Mouse (Mus musculus) hindbrain, embryonic 15.5 days (tissue): ENCODE measurements around the gene Aanat. TPM values are rescaled to one million over a fixed set of nuclear protein-coding genes. Genes with fewer than 3 reads are reported as not detected.
"Not testable (repeated sequence)": the region's sequence is repeated elsewhere in the genome, so short reads cannot be mapped to it uniquely, and the experiment has no call there.

Source experiments
- ATAC-seq: fragments of 200-750 bp; cut with Nextera tagmentation; 2 replicates; pipeline ENCODE4 v1.8.0; 2017; ENCODE audit warnings: low read depth, moderate number of reproducible peaks, moderate TSS enrichment; ENCODE audit not compliant: low FRiP score
- H3K27ac ChIP-seq: fragments of 300-500 bp; sonication (generic); replicated peaks from 2 replicates; pipeline ENCODE4 v1.5.1; 2015; ENCODE audit warnings: mild to moderate bottlenecking, inconsistent platforms
- H3K27me3 ChIP-seq: fragments of 300-500 bp; sonication (generic); 2 replicates; pipeline ENCODE4 v1.6.1; 2015; ENCODE audit warnings: control low read depth, inconsistent platforms
- H3K36me3 ChIP-seq: fragments of 300-500 bp; sonication (generic); 2 replicates; pipeline ENCODE4 v1.6.1; 2015; ENCODE audit warnings: control low read depth, inconsistent platforms
- H3K4me1 ChIP-seq: fragments of 300-500 bp; sonication (generic); replicated peaks from 2 replicates; pipeline ENCODE4 v1.6.1; 2015; ENCODE audit warnings: control low read depth, inconsistent platforms
- H3K4me2 ChIP-seq: fragments of 300-500 bp; sonication (generic); 2 replicates; pipeline ENCODE4 v1.6.1; 2015; ENCODE audit warnings: moderate library complexity, mild to moderate bottlenecking, inconsistent platforms
- H3K4me3 ChIP-seq: fragments of 300-500 bp; sonication (generic); 2 replicates; pipeline ENCODE4 v1.5.1; 2015; ENCODE audit warnings: mild to moderate bottlenecking, inconsistent platforms
- H3K9ac ChIP-seq: fragments of 300-500 bp; sonication (generic); 2 replicates; pipeline ENCODE4 v1.6.1; 2015; ENCODE audit warnings: inconsistent platforms
- H3K9me3 ChIP-seq: fragments of 300-500 bp; sonication (generic); 2 replicates; pipeline ENCODE4 v1.6.1; 2016; ENCODE audit warnings: control low read depth, inconsistent platforms
- WGBS: fragments of 180-500 bp; shearing (Covaris S2); methylation state at CpG from one replicate; pipeline ENCODE4 v1.1.7; 2015; 5-methylcytosine and 5-hydroxymethylcytosine counted together
- polyA plus RNA-seq: library from polyadenylated mRNA; unstranded; fragments of >200 nt; fragmentation: Nextera tagmentation; extraction: Ambion mirVana; gene quantifications from 2 replicates; pipeline ENCODE4 v1.2.1, GENCODE M21; 2015

The Aanat gene
- polyA plus RNA-seq, 1 experiment from 2014 or later = not detected

DNA sequence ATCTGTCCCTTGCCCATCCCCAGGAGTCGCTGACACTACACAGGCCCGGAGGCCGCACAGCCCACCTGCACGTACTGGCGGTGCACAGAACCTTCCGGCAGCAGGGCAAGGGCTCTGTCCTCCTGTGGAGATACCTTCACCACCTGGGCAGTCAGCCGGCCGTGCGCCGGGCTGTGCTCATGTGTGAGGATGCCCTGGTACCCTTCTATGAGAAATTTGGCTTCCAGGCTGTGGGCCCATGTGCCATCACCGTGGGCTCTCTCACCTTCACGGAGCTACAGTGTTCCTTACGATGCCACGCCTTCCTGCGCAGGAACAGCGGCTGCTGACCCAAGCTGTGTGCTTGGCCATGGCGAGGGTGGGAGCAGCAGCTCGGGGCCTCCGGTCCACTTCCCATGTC lies 10.5 kb downstream of the Aanat start:
- peaks cover 12% of the 10 kb centered on the region for H3K4me1 ChIP-seq
- H3K4me2 ChIP-seq = no peak overlapping the region
- no peak overlapping the region for H3K27ac ChIP-seq
- 89% methylated on average over 19 of the region's 19 CpGs for WGBS
- H3K9me3 ChIP-seq = no peaks in the 10 kb centered on the region
- H3K27me3 ChIP-seq = no peaks in the 10 kb centered on the region
- ATAC-seq = no peak
- no peak overlapping the region for H3K9ac ChIP-seq
- no peak overlapping the region for H3K4me3 ChIP-seq
- H3K36me3 ChIP-seq = no peaks in the 10 kb centered on the region

DNA sequence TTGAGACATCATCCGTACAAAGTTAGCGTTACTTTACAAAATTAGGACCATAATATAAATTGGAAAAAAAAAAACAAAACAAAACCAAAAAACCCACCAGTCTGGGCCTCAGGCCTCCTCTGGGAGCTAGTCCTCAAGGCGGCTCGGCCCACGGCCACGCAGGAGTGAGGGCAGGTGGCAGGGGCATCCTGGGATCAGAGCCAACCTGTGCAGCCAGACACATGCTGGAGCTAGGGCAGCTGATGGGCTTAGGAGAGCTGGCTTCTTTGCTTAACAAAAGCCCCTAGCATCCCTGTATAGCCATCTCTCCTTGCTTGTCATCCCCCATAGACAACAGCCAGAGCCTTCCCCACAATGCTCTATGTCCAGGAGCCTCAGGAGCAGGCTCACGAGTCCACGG lies 12.0 kb downstream of the Aanat start:
- WGBS = 77% methylated on average over 8 of the region's 8 CpGs
- H3K27ac ChIP-seq = no peak overlapping the region

GRCm38 (mm10) chr11:116599230-116599629 lies 13.0 kb downstream of the Aanat start:
- no peaks in the 10 kb centered on the region for H3K4me1 ChIP-seq
- WGBS = 89% methylated on average over 15 of the region's 15 CpGs
- no peak for ATAC-seq

More for the DNA sequence above, 12.0 kb downstream of the Aanat start:
- H3K4me1 ChIP-seq = peaks cover 4% of the 10 kb centered on the region; the same call in 1 of the 2 replicates
- ATAC-seq = no peak
- H3K9ac ChIP-seq = no peak overlapping the region
- no peaks in the 10 kb centered on the region for H3K36me3 ChIP-seq
- no peaks in the 10 kb centered on the region for H3K27me3 ChIP-seq
- no peaks in the 10 kb centered on the region for H3K9me3 ChIP-seq
- no peak overlapping the region for H3K4me3 ChIP-seq
- H3K4me2 ChIP-seq = no peak overlapping the region

DNA sequence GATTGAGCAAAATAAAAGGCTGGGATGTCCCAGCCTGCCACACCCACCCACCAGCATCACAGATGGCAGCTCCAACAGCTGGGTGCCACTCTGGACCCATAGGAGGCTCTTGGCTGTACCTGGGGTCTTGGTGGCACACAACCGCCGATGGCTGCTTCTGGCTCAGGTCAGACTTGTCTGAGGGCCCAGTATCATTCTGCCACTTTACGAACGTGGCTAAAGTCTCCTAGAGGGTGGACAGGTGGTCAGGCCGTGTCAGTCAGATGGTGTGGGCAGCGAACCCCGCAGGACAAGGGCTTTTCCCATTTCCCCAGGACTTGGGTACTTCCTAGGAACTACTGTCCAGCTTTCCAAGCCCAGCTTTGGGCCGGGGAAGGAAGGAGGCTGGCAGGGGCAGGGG lies 14.9 kb downstream of the Aanat start:
- Histone ChIP-seq H3K27ac (no peak overlapping the region), H3K36me3 (no peaks in the 10 kb centered on the region), H3K4me1 (no peaks in the 10 kb centered on the region), H3K27me3 (no peaks in the 10 kb centered on the region), H3K4me2 (no peak overlapping the region), H3K9me3 (no peaks in the 10 kb centered on the region), H3K9ac (no peak overlapping the region), H3K4me3 (no peak overlapping the region)
- WGBS = 90% methylated on average over 8 of the region's 8 CpGs
- ATAC-seq = no peak

More at GRCm38 (mm10) chr11:116599230-116599629, 13.0 kb downstream of the Aanat start:
- no peak overlapping the region for H3K4me2 ChIP-seq
- H3K9me3 ChIP-seq = no peaks in the 10 kb centered on the region
- no peaks in the 10 kb centered on the region for H3K27me3 ChIP-seq
- no peak overlapping the region for H3K4me3 ChIP-seq
- no peak overlapping the region for H3K9ac ChIP-seq
- no peak overlapping the region for H3K27ac ChIP-seq
- H3K36me3 ChIP-seq = no peaks in the 10 kb centered on the region

DNA sequence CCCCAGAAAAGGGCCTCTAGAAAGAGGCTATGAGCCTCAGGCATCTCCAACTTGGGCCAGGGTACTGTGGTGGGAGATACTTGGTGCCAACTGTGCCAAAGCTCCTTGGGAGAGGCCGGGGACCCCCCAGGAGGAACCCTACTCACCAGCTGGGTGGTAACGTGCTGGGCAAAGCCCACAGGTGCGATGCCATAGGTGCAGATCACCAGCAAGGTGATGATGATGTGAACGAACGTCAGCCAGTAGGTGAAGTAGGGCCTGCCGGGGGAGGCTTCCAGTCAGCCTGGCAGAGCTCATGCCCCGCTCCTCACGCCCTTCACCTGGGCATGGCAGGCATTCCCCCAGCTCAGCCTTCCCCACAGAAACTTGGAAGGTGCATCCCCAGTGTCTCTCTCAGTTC lies 15.8 kb downstream of the Aanat start:
- Histone ChIP-seq H3K9ac (no peak overlapping the region), H3K4me2 (no peak overlapping the region), H3K27me3 (no peaks in the 10 kb centered on the region), H3K9me3 (no peaks in the 10 kb centered on the region), H3K4me1 (no peaks in the 10 kb centered on the region), H3K36me3 (no peaks in the 10 kb centered on the region), H3K27ac (no peak overlapping the region), H3K4me3 (no peak overlapping the region)
- ATAC-seq = no peak
- 91% methylated on average over 8 of the region's 8 CpGs for WGBS

DNA sequence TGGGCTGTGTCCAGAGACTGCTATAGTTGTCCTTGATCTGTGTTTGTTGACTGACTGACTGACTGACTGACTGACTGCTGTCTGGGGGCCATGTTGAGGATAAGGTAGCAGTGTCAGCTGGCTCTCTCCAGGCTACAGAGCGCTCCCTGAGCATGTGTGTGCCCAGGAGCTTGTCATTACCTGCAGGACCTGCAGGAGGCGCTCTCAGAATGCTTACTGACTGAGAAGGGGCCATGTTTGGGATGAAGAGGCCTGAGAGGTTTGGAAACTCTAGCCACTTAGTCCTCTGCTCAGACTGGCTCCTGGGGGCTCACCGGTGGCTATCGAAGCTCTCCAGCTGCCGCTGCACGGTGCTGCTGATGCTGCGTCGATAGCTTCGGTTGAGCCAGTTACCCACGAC lies 17.1 kb downstream of the Aanat start:
- H3K27me3 ChIP-seq = no peaks in the 10 kb centered on the region
- ATAC-seq = no peak
- H3K27ac ChIP-seq = no peak overlapping the region
- no peak overlapping the region for H3K9ac ChIP-seq
- no peaks in the 10 kb centered on the region for H3K9me3 ChIP-seq
- H3K4me3 ChIP-seq = no peak overlapping the region
- no peaks in the 10 kb centered on the region for H3K36me3 ChIP-seq
- 88% methylated on average over 10 of the region's 10 CpGs for WGBS
- H3K4me1 ChIP-seq = no peaks in the 10 kb centered on the region
- H3K4me2 ChIP-seq = no peak overlapping the region

DNA sequence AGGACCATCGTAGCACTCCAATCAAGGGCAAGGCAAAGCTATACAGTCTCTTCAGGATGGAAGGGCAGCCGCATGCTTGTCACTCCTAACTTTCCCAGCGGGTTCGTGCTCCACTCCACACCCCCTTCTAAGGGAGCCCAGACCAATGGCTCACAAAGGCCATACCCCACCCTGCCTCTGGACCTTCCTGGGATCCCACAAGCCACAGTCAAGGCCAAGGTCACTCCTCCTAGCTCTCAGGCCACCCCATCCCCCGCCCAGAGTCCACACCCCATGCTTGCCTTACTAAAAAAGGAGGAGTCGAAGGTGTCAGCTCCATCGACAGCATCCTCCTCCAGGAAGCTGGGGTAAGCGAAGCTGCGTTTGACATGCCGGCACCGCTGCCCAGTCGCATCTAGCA lies 17.9 kb downstream of the Aanat start:
- 96% methylated on average over 12 of the region's 12 CpGs for WGBS
- no peak overlapping the region for H3K4me3 ChIP-seq
- H3K27me3 ChIP-seq = no peaks in the 10 kb centered on the region
- no peak overlapping the region for H3K4me2 ChIP-seq
- ATAC-seq = no peak
- H3K27ac ChIP-seq = no peak overlapping the region
- H3K4me1 ChIP-seq = no peaks in the 10 kb centered on the region
- H3K36me3 ChIP-seq = no peaks in the 10 kb centered on the region
- no peaks in the 10 kb centered on the region for H3K9me3 ChIP-seq
- no peak overlapping the region for H3K9ac ChIP-seq

DNA sequence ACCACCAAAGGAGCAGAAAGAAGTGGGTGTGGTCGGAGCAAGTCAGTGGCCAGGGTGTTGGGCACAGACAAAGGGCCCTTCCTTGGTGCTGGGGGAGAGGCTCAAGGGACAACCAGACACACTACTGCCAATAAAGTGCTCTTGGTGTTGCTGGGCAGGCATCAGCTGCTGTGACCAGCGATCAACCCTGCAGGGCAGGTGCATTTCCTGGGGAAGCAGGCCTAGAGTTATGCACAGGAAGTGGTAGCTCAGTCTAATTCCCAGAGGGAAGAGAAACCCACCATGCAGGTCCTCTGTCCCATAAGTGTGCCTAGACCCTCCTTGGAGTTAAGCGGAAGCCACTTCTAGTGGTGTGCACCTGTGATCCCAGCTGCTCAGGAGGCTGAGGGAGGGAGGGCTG lies 21.5 kb downstream of the Aanat start:
- Histone ChIP-seq H3K4me2 (no peak overlapping the region), H3K4me3 (no peak overlapping the region), H3K4me1 (no peaks in the 10 kb centered on the region), H3K36me3 (no peaks in the 10 kb centered on the region), H3K9ac (no peak overlapping the region), H3K9me3 (no peaks in the 10 kb centered on the region), H3K27me3 (no peaks in the 10 kb centered on the region), H3K27ac (no peak overlapping the region)
- WGBS = 94% methylated on average over 3 of the region's 3 CpGs
- ATAC-seq = no peak

DNA sequence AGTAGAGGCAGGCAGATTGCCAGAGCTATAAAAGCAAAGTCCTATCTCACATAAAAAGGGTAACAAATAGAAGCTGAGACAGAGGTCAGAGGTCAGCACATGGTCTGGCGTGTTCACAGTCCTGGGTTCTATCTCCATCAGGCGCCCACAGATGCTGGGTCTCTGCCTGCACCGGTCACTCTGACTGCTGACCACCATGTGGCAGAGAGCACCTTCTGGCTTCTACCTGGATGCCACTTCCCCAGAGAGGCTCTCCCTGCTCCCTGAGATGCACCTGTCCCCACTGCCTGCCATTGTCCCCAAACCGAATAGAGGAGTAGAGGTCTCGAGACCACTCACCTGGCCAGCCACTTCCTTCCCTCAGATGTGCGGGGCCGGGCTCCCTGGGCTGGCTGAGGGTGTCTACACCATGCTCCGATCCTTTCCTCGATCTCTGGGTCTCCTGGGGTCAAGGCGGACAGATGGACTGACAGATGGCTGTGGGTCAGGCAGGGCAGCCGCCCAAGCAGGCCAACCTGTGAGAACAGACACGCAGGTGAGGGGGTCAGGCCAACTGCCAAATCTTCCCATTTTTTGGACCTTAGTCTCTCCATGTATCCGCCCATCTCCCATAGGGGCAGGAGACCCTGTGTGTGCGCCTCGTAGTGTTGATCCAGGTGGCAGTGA lies 23.9 kb downstream of the Aanat start:
- H3K4me2 ChIP-seq = no peak overlapping the region
- WGBS = 83% methylated on average over 15 of the region's 15 CpGs

GRCm38 (mm10) chr11:116611168-116611567 lies 24.9 kb downstream of the Aanat start:
- not testable (repeated sequence) for H3K4me1 ChIP-seq, H3K36me3 ChIP-seq, H3K4me3 ChIP-seq, H3K9me3 ChIP-seq, H3K4me2 ChIP-seq, H3K27me3 ChIP-seq, ATAC-seq, H3K9ac ChIP-seq, H3K27ac ChIP-seq
- 84% methylated on average over 9 of the region's 9 CpGs for WGBS

More for the DNA sequence above, 23.9 kb downstream of the Aanat start:
- H3K9ac ChIP-seq = no peak overlapping the region
- no peak overlapping the region for H3K27ac ChIP-seq
- no peaks in the 10 kb centered on the region for H3K36me3 ChIP-seq
- ATAC-seq = no peak
- H3K9me3 ChIP-seq = no peaks in the 10 kb centered on the region
- no peak overlapping the region for H3K4me3 ChIP-seq
- no peaks in the 10 kb centered on the region for H3K4me1 ChIP-seq
- H3K27me3 ChIP-seq = no peaks in the 10 kb centered on the region

- Histone ChIP-seq H3K36me3 (no peaks in the 10 kb centered on the region), H3K4me1 (no peaks in the 10 kb centered on the region), H3K27ac (no peak overlapping the region), H3K9me3 (no peaks in the 10 kb centered on the region), H3K27me3 (no peaks in the 10 kb centered on the region), H3K4me3 (no peak overlapping the region), H3K4me2 (no peak overlapping the region), H3K9ac (no peak overlapping the region)
- no peak for ATAC-seq
- WGBS = 91% methylated on average over 9 of the region's 9 CpGs
Observed at GRCm38 (mm10) chr11:116611883-116612282, 25.7 kb downstream of the Aanat start.

- Histone ChIP-seq H3K9ac (no peak overlapping the region), H3K27me3 (no peaks in the 10 kb centered on the region), H3K4me3 (no peak overlapping the region), H3K9me3 (no peaks in the 10 kb centered on the region), H3K4me1 (no peaks in the 10 kb centered on the region), H3K27ac (no peak overlapping the region), H3K36me3 (no peaks in the 10 kb centered on the region), H3K4me2 (no peak overlapping the region)
- no peak for ATAC-seq
- whole genome bisulfite sequencing = 88% methylated on average over 1 of the region's 1 CpGs
Observed at GRCm38 (mm10) chr11:116612554-116612953, 26.3 kb downstream of the Aanat start.

DNA sequence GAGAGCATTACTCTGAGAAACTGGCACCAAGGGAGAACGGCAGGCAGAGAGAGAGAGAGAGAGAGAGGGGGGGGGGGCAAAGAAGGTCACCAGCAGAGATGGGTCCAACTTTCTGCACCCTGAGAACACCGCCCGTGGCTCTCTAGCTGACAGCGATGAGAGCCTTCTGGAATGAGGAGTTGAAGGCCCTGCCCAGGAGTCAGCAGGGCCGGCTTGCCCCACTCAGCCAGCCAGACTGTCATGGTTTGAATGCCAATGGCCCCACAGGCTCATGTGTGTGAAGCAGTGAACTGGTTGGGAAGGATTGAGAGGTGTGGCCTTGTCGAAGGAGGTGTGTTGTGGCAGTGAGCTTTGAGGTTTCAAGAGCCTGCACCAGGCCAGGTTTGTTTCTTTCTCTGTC lies 27.0 kb downstream of the Aanat start:
- Histone ChIP-seq H3K9me3 (no peaks in the 10 kb centered on the region), H3K9ac (no peak overlapping the region), H3K4me1 (no peaks in the 10 kb centered on the region), H3K27ac (no peak overlapping the region), H3K4me2 (no peak overlapping the region), H3K27me3 (no peaks in the 10 kb centered on the region), H3K36me3 (no peaks in the 10 kb centered on the region), H3K4me3 (no peak overlapping the region)
- 86% methylated on average over 6 of the region's 6 CpGs for WGBS
- ATAC-seq = no peak
